Mouse (Mus musculus) brown adipose tissue, adult 24 weeks (tissue): ENCODE results near the gene Cntnap2. TPM values are rescaled to one million over a fixed set of nuclear protein-coding genes. Genes with fewer than 3 reads are reported as not detected.

Experiments used
- H3K27ac ChIP-seq: fragments of 200-500 bp; replicated peaks from 2 replicates; pipeline ENCODE4 v1.5.1; 2012; ENCODE audit warnings: low read depth, mild to moderate bottlenecking, low read length
- H3K4me1 ChIP-seq: fragments of 200-500 bp; 2 replicates; pipeline ENCODE4 v1.6.1; 2012; ENCODE audit warnings: low read length, mixed read lengths; ENCODE audit not compliant: control insufficient read depth, insufficient read depth, insufficient read length
- H3K4me3 ChIP-seq: fragments of 200-500 bp; 2 replicates; pipeline ENCODE4 v1.5.1; 2012; ENCODE audit warnings: low read depth, mild to moderate bottlenecking, low read length, moderate library complexity; ENCODE audit not compliant: insufficient read depth
- polyA plus RNA-seq: library from polyadenylated mRNA; stranded (reverse); fragments of >200 nt; gene quantifications from 2 replicates; pipeline ENCODE4 v1.2.4, GENCODE M21; 2012; ENCODE audit not compliant: missing spikeins, insufficient read depth, insufficient read length

Cntnap2 gene
- polyA plus RNA-seq, 1 experiment: not detected

DNA sequence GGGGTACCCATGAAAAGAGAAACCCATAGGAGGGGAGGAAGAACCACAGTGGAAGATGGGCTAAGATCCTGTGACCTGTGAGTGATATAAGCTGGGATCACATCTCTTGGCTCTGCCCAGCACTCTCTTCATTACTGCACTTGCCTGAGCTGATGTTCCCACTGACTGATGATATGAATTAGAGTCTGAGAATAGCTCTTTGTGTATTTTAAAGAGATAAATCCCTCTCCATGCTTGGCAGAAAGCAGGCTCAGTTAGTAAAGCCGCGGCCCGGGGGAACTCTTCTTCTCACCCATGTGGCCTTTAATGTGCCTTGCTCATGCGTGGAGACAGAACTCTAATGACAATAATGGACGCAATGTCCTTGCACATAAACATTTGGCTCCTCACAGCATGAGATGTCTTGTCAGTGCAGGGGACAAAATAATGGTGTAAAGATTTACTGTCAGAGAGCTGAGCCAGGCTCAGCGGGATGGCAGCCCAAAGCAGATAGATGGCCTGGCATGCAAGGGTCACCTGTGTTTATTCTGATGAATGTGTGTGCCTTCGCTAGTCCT lies 485.2 kb downstream of the Cntnap2 start:
- Histone ChIP-seq H3K4me3 (no peak overlapping the region), H3K27ac (no peak overlapping the region), H3K4me1 (no peaks in the 10 kb centered on the region)

- Histone ChIP-seq H3K4me1 (no peaks in the 10 kb centered on the region), H3K4me3 (no peak overlapping the region), H3K27ac (no peak overlapping the region)
Observed at GRCm38 (mm10) chr6:45559724-45560123, 500.6 kb downstream of the Cntnap2 start.

- Histone ChIP-seq H3K4me3 (no peak overlapping the region), H3K27ac (no peak overlapping the region), H3K4me1 (no peaks in the 10 kb centered on the region)
Observed at GRCm38 (mm10) chr6:45584467-45585094, 525.4 kb downstream of the Cntnap2 start.

DNA sequence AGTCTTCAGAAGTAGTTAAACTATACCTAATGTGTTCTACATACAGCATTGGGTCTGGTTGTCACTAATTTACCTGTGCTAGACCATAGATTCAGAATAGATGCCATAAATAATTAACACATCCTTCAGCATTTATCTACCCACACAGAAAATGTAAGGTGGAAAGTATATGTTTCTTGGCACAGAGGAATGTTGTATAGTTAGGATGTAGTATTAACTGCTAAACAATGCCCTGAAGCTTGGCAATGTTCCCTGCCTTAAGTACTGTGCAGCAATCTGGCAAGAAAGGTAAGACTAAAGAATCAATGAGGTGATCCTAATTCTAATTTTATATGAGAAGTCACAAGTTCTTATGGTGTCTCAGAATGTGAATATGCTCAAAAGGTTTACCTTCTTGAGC lies 529.9 kb downstream of the Cntnap2 start:
- no peaks in the 10 kb centered on the region for H3K4me1 ChIP-seq
- no peak overlapping the region for H3K27ac ChIP-seq
- no peak overlapping the region for H3K4me3 ChIP-seq

- Histone ChIP-seq H3K4me3 (no peak overlapping the region), H3K27ac (no peak overlapping the region), H3K4me1 (no peaks in the 10 kb centered on the region)
Observed at GRCm38 (mm10) chr6:45647017-45647416, 587.9 kb downstream of the Cntnap2 start.

DNA sequence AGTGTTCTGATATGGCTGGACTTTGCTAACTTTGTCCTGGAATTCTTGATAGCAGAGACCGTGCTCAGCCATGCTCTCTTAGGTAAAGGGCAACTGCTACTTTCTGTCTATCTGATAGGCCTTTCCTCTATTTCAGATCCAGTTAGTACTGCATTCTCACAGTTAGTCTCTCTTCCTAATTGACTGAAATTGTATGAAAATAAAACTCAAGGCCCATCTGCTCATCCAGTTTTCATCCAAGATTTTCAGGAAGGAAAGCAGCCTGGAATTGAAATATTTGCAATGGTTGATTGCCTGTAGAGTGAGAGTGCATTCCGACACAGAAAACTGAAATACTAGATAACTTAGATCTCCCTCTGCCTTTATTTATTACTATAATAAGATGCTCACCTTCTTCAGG lies 589.3 kb downstream of the Cntnap2 start:
- Histone ChIP-seq H3K27ac (no peak overlapping the region), H3K4me3 (no peak overlapping the region), H3K4me1 (no peaks in the 10 kb centered on the region)

DNA sequence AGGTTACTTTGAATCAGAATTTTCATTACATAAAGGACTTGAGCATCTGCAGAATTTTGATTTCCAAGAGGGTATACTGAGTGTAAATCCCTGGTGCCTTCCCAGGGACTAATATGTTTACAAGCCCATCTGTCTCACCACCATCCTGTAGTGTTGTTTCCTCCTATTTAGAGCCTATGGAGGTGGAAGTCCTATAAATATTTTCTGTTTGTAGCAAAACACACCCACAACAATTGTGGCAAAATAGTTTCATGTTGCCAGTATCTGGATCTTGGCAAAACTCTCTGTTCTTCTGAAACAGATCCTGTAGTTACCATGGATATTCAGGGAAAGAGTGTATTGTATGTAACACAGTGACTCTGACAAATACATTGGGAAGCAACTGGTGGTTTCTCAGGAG lies 641.1 kb downstream of the Cntnap2 start:
- no peaks in the 10 kb centered on the region for H3K4me1 ChIP-seq
- H3K4me3 ChIP-seq: no peak overlapping the region
- no peak overlapping the region for H3K27ac ChIP-seq

- Histone ChIP-seq H3K27ac (no peak overlapping the region), H3K4me1 (no peaks in the 10 kb centered on the region), H3K4me3 (no peak overlapping the region)
Observed at GRCm38 (mm10) chr6:45791612-45792011, 732.5 kb downstream of the Cntnap2 start.

GRCm38 (mm10) chr6:45841626-45842341 lies 782.6 kb downstream of the Cntnap2 start:
- Histone ChIP-seq H3K4me1 (no peaks in the 10 kb centered on the region), H3K27ac (no peak overlapping the region), H3K4me3 (no peak overlapping the region)

GRCm38 (mm10) chr6:45843736-45844135 lies 784.6 kb downstream of the Cntnap2 start:
- Histone ChIP-seq H3K4me3 (no peak overlapping the region), H3K4me1 (no peaks in the 10 kb centered on the region)

DNA sequence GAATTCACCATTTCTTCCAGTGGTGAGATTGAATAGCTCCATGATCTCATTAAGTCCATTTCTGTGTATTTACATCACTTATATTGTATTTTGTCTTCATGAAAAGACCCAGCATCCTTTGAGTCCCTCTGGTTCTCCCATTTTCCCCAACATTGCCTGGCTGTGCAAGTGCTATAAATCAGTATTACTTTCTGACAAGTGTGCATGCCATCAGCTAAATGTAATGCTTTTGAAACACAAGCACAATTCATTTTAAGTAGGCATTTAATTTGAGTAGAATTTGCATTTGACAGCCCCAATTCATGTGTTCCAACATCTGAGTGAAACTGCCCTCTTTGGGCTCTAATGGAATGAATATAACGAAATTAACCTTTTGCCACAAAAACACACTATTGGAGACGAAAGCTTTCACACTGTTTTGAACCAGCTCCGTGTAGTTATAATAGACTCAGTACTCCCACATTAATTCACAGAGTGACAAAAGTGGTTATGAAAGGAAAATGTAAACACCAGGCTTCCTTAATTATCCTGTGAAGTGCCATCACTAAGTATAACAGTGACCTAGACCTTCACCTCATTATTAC lies 812.3 kb downstream of the Cntnap2 start:
- no peak overlapping the region for H3K27ac ChIP-seq

More at GRCm38 (mm10) chr6:45843736-45844135, 784.6 kb downstream of the Cntnap2 start:
- H3K27ac ChIP-seq: no peak overlapping the region

GRCm38 (mm10) chr6:45885486-45885885 lies 826.3 kb downstream of the Cntnap2 start:
- no peaks in the 10 kb centered on the region for H3K4me1 ChIP-seq

More for the DNA sequence above, 812.3 kb downstream of the Cntnap2 start:
- no peak overlapping the region for H3K4me3 ChIP-seq
- no peaks in the 10 kb centered on the region for H3K4me1 ChIP-seq

DNA sequence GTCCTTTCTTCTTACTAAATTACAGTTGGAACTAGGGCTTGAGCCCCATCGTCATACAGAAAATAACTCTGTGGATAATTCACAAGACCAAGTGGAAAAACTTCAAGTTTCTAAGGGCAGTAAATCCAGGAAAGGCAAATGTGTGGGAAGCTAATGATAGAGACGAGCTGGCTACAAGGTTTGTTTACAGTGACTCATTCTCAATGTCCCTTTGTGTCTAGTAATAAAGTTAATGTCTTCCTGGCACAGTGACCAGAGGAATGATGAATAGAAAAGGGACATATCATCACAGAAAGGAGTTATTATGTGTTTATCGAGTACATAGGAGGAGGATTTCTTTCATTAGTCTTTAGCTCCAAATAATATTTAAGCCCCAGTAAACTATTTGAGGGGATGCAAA lies 828.7 kb downstream of the Cntnap2 start:
- H3K4me3 ChIP-seq: no peak overlapping the region
- no peaks in the 10 kb centered on the region for H3K4me1 ChIP-seq
- H3K27ac ChIP-seq: no peak overlapping the region

More at GRCm38 (mm10) chr6:45885486-45885885, 826.3 kb downstream of the Cntnap2 start:
- H3K27ac ChIP-seq: no peak overlapping the region
- H3K4me3 ChIP-seq: no peak overlapping the region

DNA sequence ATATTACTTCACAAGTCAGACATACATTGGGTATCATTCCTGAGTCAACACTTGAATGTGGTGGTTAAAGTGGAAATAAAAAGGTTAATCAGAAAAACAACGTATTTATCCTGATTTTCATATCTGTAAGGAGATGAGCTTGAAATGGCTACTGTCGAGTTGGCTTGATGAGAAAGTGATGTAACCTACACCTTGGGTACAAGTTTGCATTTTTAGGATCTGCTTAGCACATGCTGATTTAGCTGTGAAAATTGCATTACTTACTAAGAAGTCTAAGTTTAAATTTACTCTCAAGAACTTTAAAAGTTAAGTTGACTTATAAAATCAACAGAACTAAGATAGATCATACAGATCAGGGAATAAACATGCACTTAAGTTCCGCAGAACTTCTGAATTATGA lies 879.1 kb downstream of the Cntnap2 start:
- H3K4me3 ChIP-seq: no peak overlapping the region
- H3K4me1 ChIP-seq: no peaks in the 10 kb centered on the region
- H3K27ac ChIP-seq: no peak overlapping the region

GRCm38 (mm10) chr6:45938775-45939174 lies 879.6 kb downstream of the Cntnap2 start:
- H3K4me3 ChIP-seq: no peak overlapping the region
- H3K27ac ChIP-seq: no peak overlapping the region
- H3K4me1 ChIP-seq: no peaks in the 10 kb centered on the region
